Mouse (Mus musculus) hindlimb bud, embryonic 11.5 days (tissue): ENCODE measurements at regions not wholly inside any gene's neighbourhood (a gene's known extent, or its start where the extent isn't known, plus 50 kb on each side); places are given as distances from the start of the nearest gene placed in this dataset.

Experiments used
- DNase-seq: peaks from one replicate; pipeline ENCODE4 v3.0.0-alpha.2; 2012; ENCODE audit warnings: low read depth, low spot score; ENCODE audit errors: extremely low spot score

GRCm38 (mm10) chr19:37836900-37837299, 139.3 kb downstream of the Cyp26a1 start:
- DNase-seq = no peak
